Mouse (Mus musculus): ENCODE data around the gene Tvp23b.

- TF ChIP-seq CTCF (IDR thresholded peaks at IDR 0.05 in 2 of 3, conservative IDR thresholded peaks at IDR 0.05 in 1 of 3; ENCODE audit: control insufficient read depth in 1 of 3, insufficient read depth in 1 of 3, low read depth in 2 of 3, low read length in 3 of 3, poor library complexity in 1 of 3, severe bottlenecking in 1 of 3) (no peak), CHD2 (IDR thresholded peaks at IDR 0.05; ENCODE audit: low read length) (no peak), HCFC1 (IDR thresholded peaks at IDR 0.05; ENCODE audit: low read depth, low read length) (no peak), GATA1 (IDR thresholded peaks at IDR 0.05; ENCODE audit: low read depth, low read length) (no peak), GABPA (IDR thresholded peaks at IDR 0.05; ENCODE audit: low read depth, low read length) (no peak), BHLHE40 (IDR thresholded peaks at IDR 0.05; ENCODE audit: borderline replicate concordance, low read depth, low read length) (no peak)
These were observed 12.6 kb upstream of the Tvp23b start for GRCm38 (mm10) chr11:62866685-62867084.

Data from MEL (cell line).